Mouse (Mus musculus) mouse trophoblast stem cell (cell line): ENCODE results near the gene Ccdc126.

Experiments used
- in situ Hi-C, 2 experiments: fragments of 300-500 bp; cut with MseI, MboI; formaldehyde crosslinking; loops; 2 replicates in 1 of 2; 3 replicates in 1 of 2; pipeline ENCODE4 v1.15.1; 2025

Gene Ccdc126

DNA sequence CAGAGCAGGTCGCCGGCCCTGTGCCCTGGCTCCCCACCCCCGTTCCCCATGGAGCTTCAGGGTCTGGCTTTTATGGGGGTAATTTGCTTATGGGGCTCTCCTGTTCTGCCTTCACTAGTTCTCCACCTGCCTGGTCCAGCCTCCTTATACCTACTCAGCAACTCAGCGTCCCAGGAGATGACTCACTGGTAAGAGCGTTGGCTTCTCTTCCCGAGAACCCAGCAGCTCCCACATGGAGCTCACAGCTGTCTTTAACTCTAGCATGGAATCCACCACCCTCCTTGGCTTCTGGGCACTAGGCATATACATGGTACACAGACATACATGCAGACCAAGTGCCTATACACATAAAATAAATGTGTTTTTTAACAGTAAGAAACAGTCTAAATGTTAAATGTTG is 20.1 kb downstream of the Ccdc126 start:
- in situ Hi-C loops, result no loop called here

DNA sequence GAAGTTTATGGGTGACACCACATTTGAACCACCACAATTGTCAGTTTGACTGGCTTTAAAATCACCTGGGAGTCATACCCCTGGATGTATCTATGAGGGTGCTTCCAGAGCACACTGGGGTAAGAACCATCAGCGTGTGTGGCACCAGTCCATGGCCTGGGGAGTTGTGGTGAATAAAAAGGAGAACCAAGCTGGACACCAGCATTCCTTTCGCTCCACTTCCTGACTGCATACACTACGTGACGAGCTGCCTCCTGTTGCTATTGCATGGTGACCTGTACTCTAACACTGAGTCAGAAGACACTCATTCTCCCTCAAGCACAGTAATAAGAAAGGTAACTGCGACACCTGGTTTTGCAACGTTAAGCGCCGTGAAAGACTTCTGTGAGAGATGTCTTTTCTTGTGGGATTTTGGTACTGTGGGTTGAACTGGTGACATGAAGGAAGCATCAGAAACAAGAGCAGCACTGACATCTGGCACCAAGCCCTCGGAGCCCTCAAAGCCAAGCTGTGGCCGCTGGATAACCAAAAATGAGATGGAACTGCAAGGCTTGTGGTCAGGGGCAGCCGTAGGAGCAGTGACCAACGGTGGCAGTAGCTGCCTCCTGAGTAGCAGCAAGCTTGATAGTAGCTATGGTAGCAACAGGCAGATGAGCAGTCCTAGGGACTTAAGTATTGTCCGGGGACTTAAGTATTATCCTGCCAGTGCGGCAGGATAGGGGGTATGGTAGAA is 24.8 kb downstream of the Ccdc126 start:
- in situ Hi-C loops, result no loop called here

DNA sequence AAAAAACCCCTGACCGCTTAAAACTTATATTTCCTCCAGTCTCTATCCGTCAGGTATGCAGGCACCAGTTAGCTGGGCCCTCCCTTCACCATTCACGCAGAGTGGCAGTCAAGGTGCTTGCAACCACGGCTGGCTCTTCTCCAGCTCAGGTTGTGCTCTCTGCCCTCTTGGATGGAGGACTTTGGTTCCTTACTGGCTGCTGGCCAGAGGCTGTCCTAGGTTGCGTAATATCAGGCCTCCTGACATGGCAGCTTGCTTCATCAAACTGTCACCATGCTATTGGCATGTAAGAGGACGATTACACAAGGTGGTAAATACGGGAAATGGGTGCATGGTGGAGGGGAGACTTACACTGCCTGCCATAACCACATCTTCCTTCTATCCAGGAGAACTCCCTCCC is 30.8 kb downstream of the Ccdc126 start:
- in situ Hi-C loops, result loop anchor here in 1 of 2 experiments (10.0 kb wide), 1 partner anchor 115 kb away; no protein-coding TSS in a partner anchor

DNA sequence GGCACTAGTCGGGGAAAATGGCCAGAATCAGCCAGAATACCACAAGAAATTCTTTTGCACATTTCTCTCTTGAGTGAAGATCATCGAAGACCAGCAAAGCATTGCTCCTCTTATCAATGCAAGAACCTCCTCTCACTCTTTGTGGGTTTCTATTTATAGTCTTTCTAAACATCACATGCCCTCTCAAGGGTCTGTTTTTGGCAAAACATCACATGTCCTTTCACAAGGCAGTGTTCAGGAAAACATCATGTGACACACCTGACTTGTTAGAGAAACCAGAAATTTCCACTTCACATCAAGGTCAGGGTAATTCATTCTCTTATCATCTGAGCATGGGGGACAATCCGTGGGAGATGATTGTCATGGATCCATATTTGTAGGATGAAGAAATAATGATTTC is 35.5 kb downstream of the Ccdc126 start:
- in situ Hi-C loops, result loop anchor here in 1 of 2 experiments (10.0 kb wide), 1 partner anchor 120 kb away; no protein-coding TSS in a partner anchor

DNA sequence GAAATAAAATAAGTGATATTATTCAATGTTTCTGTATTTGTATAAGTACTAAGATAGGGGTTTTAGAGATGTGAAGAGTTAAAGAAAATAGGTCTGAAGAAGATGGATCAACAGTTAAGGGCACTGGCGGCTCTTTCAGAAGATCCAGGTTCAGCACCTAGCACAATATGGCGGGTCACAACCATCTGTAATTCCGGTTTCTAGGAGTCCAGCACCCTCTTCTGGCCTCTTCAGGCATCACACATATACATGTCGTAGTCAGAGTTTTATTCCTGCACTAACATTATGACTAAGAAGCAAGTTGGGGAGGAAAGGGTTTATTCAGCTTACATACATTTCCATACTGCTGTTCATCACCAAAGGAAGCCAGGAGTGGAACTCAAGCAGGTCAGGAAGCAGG is 36.1 kb downstream of the Ccdc126 start:
- in situ Hi-C loops, result loop anchor here in 1 of 2 experiments (10.0 kb wide), 1 partner anchor 120 kb away; no protein-coding TSS in a partner anchor

DNA sequence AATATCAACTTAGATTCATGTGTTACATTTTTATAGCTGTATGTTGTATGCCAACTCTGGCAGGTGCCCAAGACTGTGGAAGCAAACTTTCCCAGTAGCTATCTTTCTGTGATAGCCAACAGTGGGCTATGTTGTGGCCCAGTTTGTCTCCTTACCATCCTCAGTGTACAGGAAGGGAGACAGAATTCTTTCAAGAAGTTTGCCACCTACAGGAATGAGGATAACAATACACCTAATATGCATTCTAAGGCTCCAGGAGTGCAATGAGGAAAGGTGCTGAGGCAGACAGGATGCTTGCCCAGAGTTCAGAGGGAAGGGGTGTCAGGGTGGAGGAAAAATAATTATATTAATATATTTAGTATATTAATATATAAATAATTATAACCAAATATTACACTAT is 41.3 kb downstream of the Ccdc126 start:
- in situ Hi-C loops, result loop anchor here in 1 of 2 experiments (10.0 kb wide), 1 partner anchor 96 kb away; the partner anchor contains the start of gene Tra2a

DNA sequence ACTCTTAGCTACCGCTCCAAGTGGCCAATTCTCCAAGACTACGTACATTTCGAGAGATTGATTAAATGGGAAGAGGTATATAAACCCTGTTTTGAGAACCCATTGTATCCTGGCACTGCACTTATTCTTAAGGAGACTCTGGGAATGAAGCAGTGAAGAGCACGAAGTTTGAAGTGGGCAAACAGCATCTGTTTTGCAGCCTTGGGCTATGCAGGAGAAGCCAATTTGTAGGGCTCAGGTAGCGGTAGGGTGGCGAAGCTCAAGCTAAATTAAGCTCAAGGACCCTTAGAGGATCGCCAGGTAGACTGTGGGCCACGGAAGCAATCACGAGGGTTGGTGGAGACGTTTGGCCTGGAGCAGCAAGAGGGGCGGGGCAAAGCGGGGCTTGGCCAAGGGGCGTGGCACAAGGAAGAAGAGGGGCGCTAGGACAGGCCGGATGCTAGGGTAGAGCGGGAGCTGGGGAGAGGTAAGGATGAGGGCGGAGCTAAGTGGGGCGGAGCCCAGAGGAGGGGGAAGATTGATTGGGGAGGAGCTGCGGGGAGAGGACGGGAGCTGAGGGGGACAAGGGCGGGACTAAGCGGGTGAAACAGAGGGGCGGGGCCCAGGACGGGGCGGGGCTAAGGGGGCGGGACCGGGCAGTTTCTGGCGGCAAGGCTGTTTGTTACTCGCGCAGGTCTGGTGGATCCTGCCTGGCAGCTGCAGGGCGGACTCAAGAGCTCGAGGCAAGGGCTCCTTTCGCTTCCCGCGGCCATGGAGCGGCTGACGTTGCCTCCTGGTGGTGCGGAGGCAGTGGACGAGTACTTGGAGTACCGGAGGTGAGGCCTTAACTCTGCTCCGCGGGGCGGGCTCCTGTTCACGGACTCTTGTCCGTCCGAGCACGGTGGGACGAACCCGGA is 48.3 kb downstream of the Ccdc126 start, which contains the start of gene Fam221a:
Fam221a (plus strand) TSS at position 581 of the 896 bp plus-strand sequence.
- in situ Hi-C loops, result loop anchor here in 1 of 2 experiments (10.0 kb wide), 1 partner anchor 103 kb away; the partner anchor contains the start of gene Tra2a

DNA sequence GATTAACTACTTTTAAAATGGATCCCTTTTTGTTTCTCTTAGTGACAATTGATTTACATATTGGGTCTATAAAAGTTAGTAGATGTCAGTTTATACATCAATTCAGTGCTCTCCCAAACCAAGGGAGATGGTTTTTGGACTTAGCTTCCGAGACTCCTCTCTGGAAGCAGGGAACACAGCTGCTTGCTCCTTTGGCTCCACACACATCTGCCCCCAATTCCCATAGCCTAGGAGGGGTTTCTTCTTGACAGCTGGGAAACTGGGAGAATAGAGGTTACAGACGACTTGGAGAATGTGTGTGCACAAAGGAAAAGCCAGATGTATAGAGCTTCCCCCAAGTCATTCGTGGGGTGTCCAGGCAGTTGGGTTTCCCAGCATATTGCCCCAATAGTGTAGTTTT is 49.1 kb downstream of the Ccdc126 start:
- in situ Hi-C loops, result loop anchor here in 1 of 2 experiments (10.0 kb wide), 1 partner anchor 103 kb away; the partner anchor contains the start of gene Tra2a

DNA sequence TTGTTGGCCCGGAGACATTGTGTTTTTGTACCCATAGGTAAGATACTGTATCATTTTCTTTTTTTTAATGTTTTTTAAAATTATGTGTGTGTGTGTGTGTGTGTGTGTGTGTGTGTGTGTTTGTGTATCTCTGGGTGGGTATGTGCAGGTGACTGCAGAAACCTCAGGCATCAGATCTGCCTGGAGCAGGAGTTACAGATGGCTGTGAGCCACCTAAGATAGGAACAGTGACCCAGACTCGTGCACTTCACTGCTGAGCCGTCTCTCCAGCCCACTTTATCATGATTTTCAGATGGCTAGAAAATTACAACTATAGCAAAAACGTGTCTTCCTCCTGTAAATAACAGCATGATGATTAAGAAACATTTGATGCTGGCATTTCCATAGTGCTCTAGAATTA is 53.6 kb downstream of the Ccdc126 start:
- in situ Hi-C loops, result no loop called here

DNA sequence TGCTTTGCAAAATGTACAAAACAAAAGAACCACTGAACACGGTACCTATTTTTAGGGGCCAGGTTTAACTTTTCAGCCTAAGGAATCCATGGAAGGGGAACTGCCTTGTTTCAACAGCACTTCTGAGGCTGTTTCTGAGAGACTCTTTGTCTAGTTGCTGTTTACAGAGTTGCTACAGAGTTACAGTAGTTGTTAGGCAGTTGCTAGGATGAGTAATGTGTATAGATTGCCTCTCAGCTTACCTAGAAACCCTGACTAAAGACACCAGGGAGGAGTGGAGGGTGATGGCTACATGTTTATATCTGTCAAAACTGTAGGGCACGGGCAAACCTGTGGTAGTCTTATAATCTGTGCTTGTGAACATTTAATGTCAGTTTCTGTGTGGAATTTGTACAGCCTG is 54.9 kb downstream of the Ccdc126 start:
- in situ Hi-C loops, result no loop called here

DNA sequence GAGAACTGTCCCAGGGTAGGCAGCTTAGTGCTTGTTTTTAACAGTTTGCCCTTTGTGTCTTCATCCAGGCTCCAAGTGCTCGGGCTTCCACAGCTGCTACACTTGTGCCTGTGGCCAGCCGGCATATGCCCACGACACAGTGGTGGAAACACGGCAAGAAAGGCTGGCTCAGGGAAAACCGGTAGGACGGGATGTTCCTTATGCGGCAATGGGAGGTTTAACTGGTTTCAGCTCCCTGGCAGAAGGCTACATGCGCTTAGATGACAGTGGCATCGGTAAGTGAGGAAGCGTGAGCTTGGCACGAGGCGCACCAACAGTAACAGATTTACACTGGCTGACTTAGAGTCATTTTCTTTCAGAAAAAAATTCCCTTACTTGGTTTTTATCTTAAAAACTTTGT is 59.3 kb downstream of the Ccdc126 start:
- in situ Hi-C loops, result loop anchor here in 1 of 2 experiments (25.0 kb wide), 1 partner anchor 316 kb away; the partner anchor contains the start of gene Malsu1
